Mouse (Mus musculus): ENCODE measurements around the gene Aldh3b1. TPM values are rescaled to one million over a fixed set of nuclear protein-coding genes. Genes with fewer than 3 reads are reported as not detected.

The Aldh3b1 gene
- polyA plus RNA-seq, 1 experiment from 2014 or later: 4.9 TPM

DNA sequence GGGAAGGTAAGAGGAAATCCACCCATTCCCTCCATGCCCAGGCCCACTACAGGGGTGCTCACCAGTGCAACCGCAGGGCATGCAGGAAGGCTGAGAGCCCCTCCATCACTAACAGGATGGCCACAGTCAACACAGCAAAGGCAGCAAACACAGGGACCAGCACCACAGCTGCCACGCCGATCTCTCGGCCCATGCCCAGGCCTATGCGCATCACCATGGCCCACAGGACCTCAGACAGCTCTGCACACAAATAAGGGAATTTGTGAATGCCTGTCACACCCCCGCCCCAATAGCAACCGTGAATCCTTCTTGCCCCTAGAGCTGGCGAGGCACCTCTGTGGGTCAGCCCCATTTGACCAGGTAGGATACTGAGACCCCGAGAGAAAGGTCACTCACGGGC lies 33.4 kb downstream of the Aldh3b1 start:
- H3K4me2 ChIP-seq (replicated peaks): no peak overlapping the region
- no peak overlapping the region for H3K4me3 ChIP-seq (replicated peaks)
- H3K9ac ChIP-seq: no peak overlapping the region
- ATAC-seq (ENCODE audit: insufficient number of reproducible peaks, low FRiP score, low TSS enrichment, low read depth): no peak
- no peaks in the 10 kb centered on the region for H3K4me1 ChIP-seq
- no peaks in the 10 kb centered on the region for H3K9me3 ChIP-seq (replicated peaks)
- H3K36me3 ChIP-seq: peaks cover 85% of the 10 kb centered on the region
- 93% methylated on average over 10 of the region's 10 CpGs for WGBS
- no peaks in the 10 kb centered on the region for H3K27me3 ChIP-seq
- H3K27ac ChIP-seq (replicated peaks): no peak overlapping the region

DNA sequence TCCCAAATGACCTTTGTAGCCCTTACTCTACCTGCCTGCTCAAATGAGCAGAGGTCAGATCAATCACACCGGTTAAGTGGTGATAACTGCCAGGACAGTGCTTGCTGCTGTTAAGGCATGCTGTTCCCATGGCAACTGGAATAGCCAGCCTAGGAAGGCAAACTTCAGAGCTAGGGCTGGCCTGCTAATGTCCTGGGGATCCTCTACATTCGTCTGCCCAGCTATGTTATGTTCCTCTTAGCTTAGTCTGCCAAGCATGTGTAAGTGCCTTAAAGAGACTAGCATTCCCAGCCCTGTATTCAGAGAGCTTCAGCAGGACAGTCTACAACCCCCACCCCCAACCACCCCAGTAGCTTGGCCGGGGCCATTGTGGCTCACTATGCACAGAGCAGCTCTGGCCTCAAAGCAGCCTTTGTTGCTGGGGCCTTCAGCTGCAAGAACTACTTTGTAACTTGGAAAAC lies 34.4 kb downstream of the Aldh3b1 start:
- 38% methylated on average over 3 of the region's 3 CpGs for WGBS
- ATAC-seq (ENCODE audit: insufficient number of reproducible peaks, low FRiP score, low TSS enrichment, low read depth): no peak
- Histone ChIP-seq H3K36me3 (peaks cover 92% of the 10 kb centered on the region), H3K4me3 (replicated peaks) (no peak overlapping the region), H3K4me2 (replicated peaks) (no peak overlapping the region), H3K9ac (no peak overlapping the region), H3K27me3 (no peaks in the 10 kb centered on the region), H3K9me3 (replicated peaks) (no peaks in the 10 kb centered on the region), H3K4me1 (no peaks in the 10 kb centered on the region), H3K27ac (replicated peaks) (no peak overlapping the region)

DNA sequence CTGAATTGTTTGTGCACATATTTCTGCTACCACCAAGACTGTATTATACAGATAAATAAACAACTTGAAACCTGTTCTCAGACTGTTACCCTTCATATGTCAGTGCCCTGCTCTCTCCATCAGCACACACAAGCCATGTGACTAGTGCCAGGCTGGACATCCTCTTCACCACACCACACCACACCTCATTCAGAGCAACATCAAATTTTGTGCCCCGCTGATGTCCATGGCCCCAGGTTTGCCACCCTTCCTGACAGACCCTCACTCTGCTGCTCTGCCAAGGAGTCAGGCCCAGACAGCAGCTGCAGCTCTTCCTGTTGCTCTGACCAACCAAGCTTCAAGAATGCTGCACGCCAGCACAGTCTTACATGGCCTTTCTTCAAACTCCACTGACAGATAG lies 35.3 kb downstream of the Aldh3b1 start:
- Histone ChIP-seq H3K27ac (replicated peaks) (no peak overlapping the region), H3K9me3 (replicated peaks) (no peaks in the 10 kb centered on the region), H3K4me2 (replicated peaks) (no peak overlapping the region), H3K27me3 (no peaks in the 10 kb centered on the region), H3K9ac (no peak overlapping the region), H3K4me3 (replicated peaks) (no peak overlapping the region), H3K4me1 (no peaks in the 10 kb centered on the region), H3K36me3 (peaks cover 94% of the 10 kb centered on the region)
- 84% methylated on average over 2 of the region's 2 CpGs for WGBS
- ATAC-seq (ENCODE audit: insufficient number of reproducible peaks, low FRiP score, low TSS enrichment, low read depth): no peak

DNA sequence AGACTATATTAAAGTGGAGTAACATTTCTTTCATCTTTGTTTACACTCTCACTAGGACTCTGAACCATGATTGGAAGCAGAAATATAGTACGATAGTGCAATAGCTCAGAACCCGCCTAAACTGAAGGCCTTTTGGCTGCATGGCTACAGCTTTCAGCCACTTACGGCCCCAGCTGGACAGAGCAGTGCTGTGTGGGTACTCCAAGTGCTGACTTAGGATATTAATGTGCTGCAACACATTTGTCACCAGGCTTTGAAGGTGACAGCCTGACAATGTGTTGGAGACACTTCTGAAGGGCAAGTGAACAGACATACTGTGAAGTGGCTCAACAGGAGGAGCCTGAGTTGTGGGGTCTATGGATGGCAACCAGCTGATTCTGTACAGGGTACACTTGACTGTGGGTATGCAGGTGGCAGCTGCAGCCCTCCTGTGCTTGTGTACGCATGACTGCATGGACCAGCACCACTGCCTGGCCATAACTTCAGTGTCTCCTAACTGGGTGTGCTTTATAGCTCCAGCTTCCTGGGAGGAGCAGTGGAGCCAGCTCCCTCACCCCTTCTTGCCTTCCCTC lies 36.0 kb downstream of the Aldh3b1 start:
- Histone ChIP-seq H3K9me3 (replicated peaks) (no peaks in the 10 kb centered on the region), H3K27me3 (no peaks in the 10 kb centered on the region), H3K4me1 (no peaks in the 10 kb centered on the region), H3K9ac (no peak overlapping the region), H3K4me2 (replicated peaks) (no peak overlapping the region), H3K4me3 (replicated peaks) (no peak overlapping the region), H3K36me3 (peaks cover 94% of the 10 kb centered on the region), H3K27ac (replicated peaks) (no peak overlapping the region; the same call in 1 of the 2 replicates)
- 89% methylated on average over 4 of the region's 4 CpGs for WGBS
- no peak for ATAC-seq (ENCODE audit: insufficient number of reproducible peaks, low FRiP score, low TSS enrichment, low read depth)

DNA sequence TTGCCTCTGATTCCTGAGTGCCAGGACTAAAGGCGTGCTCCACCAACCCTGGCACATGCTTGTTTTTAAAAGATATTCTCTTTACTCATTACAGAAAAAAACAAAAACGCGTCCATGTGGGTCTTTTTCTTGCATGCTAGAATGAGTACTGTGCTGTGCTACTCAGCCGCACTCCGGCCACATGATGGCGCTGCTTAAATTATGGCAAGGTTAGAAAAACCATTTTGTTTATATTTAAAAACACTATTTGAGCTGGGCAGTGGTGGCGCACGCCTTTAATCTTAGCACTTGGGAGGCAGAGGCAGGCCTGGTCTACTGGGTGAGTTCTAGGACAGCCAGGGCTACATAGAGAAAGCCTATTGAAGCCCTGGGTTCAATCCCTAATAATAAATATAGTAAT lies 39.4 kb downstream of the Aldh3b1 start:
- Histone ChIP-seq H3K36me3 (peaks cover 81% of the 10 kb centered on the region), H3K27ac (replicated peaks) (no peak overlapping the region), H3K4me2 (replicated peaks) (no peak overlapping the region), H3K9ac (no peak overlapping the region), H3K4me1 (no peaks in the 10 kb centered on the region), H3K27me3 (no peaks in the 10 kb centered on the region), H3K9me3 (replicated peaks) (no peaks in the 10 kb centered on the region), H3K4me3 (replicated peaks) (no peak overlapping the region)
- ATAC-seq (ENCODE audit: insufficient number of reproducible peaks, low FRiP score, low TSS enrichment, low read depth): no peak
- 81% methylated on average over 8 of the region's 8 CpGs for WGBS

DNA sequence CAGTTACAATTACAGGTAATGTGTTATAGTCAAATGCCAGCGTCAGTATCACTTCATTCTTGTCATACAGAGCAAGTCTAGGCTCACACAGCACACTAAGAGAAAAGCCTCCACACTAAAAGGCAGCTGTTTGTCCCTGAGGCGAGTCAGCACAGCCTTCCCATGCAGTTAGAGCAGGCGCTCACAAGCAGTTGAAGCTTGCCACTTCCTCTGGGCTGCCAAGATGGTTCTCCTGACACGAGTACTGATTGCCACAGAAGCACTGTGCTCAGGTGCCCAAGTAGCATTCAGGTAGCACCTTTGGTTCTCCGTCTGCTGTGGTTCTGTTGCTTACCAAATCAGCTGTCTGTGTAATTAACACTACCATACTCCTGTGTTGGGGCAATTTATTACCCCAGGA lies 40.5 kb downstream of the Aldh3b1 start:
- Histone ChIP-seq H3K4me2 (replicated peaks) (no peak overlapping the region), H3K4me3 (replicated peaks) (no peak overlapping the region), H3K27me3 (no peaks in the 10 kb centered on the region), H3K9me3 (replicated peaks) (no peaks in the 10 kb centered on the region), H3K9ac (no peak overlapping the region), H3K4me1 (no peaks in the 10 kb centered on the region), H3K27ac (replicated peaks) (no peak overlapping the region), H3K36me3 (peaks cover 74% of the 10 kb centered on the region)
- ATAC-seq (ENCODE audit: insufficient number of reproducible peaks, low FRiP score, low TSS enrichment, low read depth): no peak
- 71% methylated on average over 5 of the region's 5 CpGs for WGBS

DNA sequence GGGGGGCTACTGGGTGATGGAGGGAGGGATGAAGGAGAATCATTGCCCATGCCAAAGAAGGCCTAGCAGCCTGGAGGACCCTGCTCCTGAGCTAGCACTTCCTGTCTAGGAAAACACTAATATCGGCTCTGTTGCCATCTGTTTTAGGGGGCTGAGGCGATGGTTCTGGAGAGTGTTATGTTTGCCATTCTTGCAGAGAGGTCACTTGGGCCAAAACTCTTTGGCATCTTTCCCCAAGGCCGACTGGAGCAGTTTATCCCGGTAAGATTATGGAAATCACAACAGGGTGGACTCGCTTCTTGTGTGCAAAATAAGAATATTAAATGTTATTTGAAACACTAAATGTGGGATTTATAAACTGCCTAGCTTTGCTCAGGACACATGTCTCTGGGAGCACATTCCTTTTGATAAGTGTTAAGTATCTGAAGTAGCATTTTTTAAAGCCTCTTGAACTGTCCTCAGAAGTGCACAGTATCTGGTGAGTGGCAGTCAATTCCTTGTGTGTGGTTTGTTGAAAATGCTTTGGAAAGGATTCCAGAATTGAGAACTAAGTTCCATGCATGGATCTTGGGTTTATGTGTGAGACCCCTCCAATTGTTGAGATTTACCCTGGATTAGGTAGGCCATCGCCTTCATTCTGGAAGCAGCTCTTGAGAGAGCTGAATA lies 45.1 kb downstream of the Aldh3b1 start:
- ATAC-seq (ENCODE audit: insufficient number of reproducible peaks, low FRiP score, low TSS enrichment, low read depth): no peak
- H3K27ac ChIP-seq (replicated peaks): 0 out of 2 replicates have a peak overlapping the region, but pooled peaks have one; percentile 11
- WGBS: 57% methylated on average over 6 of the region's 6 CpGs
- no peaks in the 10 kb centered on the region for H3K27me3 ChIP-seq
- no peaks in the 10 kb centered on the region for H3K9me3 ChIP-seq (replicated peaks)
- H3K4me2 ChIP-seq (replicated peaks): no peak overlapping the region
- 0 out of 2 replicates have a peak, but pooled peaks cover 10% of the 10 kb centered on the region for H3K4me1 ChIP-seq
- peaks cover 30% of the 10 kb centered on the region for H3K36me3 ChIP-seq
- no peak overlapping the region for H3K4me3 ChIP-seq (replicated peaks)
- no peak overlapping the region for H3K9ac ChIP-seq

DNA sequence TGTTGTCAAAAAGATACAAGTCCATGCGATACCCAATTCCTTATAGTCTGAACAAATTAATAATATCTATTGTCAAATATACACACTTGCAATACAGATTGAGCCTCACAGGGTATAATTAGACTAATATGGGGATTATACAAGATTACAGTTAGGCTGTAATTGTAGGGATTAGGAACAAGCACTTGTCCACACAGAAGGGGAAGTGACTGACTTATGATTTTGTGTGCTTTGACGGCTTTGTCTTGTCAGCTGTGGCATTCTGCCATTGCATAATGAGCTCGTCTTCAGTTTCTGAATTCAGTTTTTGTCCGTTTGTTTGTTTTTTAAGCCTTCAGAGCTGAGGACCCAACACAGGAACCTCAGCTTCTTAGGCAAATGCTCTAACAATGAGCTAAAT lies 47.4 kb downstream of the Aldh3b1 start:
- Histone ChIP-seq H3K4me1 (0 out of 2 replicates have a peak, but pooled peaks cover 10% of the 10 kb centered on the region), H3K27ac (replicated peaks) (no peak overlapping the region), H3K4me2 (replicated peaks) (no peak overlapping the region), H3K4me3 (replicated peaks) (no peak overlapping the region), H3K36me3 (peaks cover 16% of the 10 kb centered on the region), H3K9ac (no peak overlapping the region), H3K27me3 (no peaks in the 10 kb centered on the region), H3K9me3 (replicated peaks) (no peaks in the 10 kb centered on the region)
- no peak for ATAC-seq (ENCODE audit: insufficient number of reproducible peaks, low FRiP score, low TSS enrichment, low read depth)
- WGBS: 60% methylated on average over 4 of the region's 4 CpGs

DNA sequence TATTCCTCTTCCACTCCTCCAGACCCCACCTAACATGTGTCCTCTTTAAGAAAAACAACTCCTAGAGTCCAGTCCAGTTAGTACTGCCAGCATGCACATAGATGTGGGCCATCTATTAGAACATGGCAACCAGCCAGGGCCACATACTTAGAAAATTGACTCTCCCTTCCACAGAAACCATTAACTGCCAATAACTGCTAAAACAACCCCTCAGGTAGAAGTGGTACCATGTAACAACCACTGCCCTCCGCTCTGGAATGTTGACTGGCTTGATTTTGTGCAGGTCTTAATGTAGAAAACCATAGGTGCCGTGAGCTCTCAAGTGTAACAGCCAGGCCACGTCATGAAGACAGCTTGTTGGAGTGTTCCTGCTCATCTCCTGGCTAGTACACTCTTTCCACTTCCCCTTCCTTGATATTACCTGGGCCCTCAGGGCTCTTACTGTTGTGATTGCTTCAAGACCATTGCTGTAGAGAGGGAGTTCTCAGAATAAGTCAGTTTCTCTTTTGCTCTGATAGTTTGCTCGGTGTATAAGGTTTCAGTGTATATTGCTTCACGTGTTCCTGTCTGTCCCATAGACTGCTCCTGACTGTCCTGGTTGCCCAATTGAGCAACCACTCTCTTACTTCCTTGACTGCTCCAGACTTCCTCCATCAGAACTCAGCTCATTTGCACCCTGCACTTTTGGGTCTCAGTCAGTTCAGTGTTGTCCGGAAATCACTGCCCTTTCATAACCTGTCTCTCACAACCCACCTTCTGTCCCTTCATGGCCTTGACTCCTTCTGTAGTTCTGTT lies 49.4 kb downstream of the Aldh3b1 start:
- H3K9me3 ChIP-seq (replicated peaks): no peaks in the 10 kb centered on the region
- no peak overlapping the region for H3K4me2 ChIP-seq (replicated peaks)
- H3K9ac ChIP-seq: no peak overlapping the region
- H3K4me1 ChIP-seq: peaks cover 17% of the 10 kb centered on the region; the same call in 1 of the 2 replicates
- no peak for ATAC-seq (ENCODE audit: insufficient number of reproducible peaks, low FRiP score, low TSS enrichment, low read depth)
- 79% methylated on average over 6 of the region's 6 CpGs for WGBS
- no peak overlapping the region for H3K4me3 ChIP-seq (replicated peaks)
- H3K36me3 ChIP-seq: peaks cover 5% of the 10 kb centered on the region; the same call in 1 of the 2 replicates
- H3K27ac ChIP-seq (replicated peaks): no peak overlapping the region
- H3K27me3 ChIP-seq: no peaks in the 10 kb centered on the region

DNA sequence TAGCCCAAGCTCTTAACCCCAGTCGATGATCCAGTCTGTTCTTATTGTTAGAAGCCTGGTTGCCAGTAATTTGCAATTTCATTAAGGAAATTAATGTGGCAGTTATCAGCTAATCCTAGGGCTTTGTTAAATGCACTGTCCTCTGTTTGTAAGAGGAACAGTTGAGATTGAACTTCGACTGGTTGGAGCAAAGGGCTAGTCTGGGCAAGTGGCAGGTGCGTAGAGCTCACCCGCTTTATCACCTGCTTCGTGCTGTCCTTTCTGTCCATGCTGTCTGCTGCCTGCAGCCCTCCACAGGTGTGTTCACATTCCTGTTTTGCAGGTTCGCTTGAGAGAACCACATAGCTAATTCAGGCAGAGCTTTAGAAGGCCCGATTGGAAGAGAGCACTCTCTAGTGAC lies 54.6 kb downstream of the Aldh3b1 start:
- no peaks in the 10 kb centered on the region for H3K36me3 ChIP-seq
- 68% methylated on average over 7 of the region's 7 CpGs for WGBS
- ATAC-seq (ENCODE audit: insufficient number of reproducible peaks, low FRiP score, low TSS enrichment, low read depth): no peak

DNA sequence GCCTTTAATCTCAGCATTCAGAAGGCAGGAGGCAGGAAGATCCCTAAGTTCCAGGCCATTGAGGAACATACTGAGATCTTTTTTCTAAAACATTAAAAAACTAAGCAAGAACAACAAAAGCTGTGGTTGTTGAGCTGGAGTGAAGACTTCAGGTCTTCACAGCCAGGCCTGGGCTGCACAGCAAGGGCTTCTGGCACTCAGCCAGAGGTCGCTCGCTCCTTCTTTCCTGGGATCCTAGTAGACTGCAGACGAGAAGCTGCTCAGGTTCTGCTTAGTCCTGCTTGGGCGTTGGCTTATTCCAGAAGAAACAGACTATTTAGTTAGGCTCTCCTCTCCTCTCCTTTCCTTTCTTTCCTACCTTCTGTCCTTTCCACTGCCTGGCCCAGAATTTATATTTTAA lies 57.2 kb downstream of the Aldh3b1 start:
- H3K27ac ChIP-seq (replicated peaks): no peak overlapping the region
- no peak for ATAC-seq (ENCODE audit: insufficient number of reproducible peaks, low FRiP score, low TSS enrichment, low read depth)
- 73% methylated on average over 4 of the region's 4 CpGs for WGBS

More for the DNA sequence above, 54.6 kb downstream of the Aldh3b1 start:
- Histone ChIP-seq H3K4me2 (replicated peaks) (no peak overlapping the region), H3K9ac (no peak overlapping the region), H3K4me3 (replicated peaks) (no peak overlapping the region), H3K27me3 (no peaks in the 10 kb centered on the region), H3K9me3 (replicated peaks) (no peaks in the 10 kb centered on the region), H3K4me1 (peaks cover 31% of the 10 kb centered on the region), H3K27ac (replicated peaks) (no peak overlapping the region)

More for the DNA sequence above, 57.2 kb downstream of the Aldh3b1 start:
- no peaks in the 10 kb centered on the region for H3K27me3 ChIP-seq
- H3K4me3 ChIP-seq (replicated peaks): no peak overlapping the region
- H3K9ac ChIP-seq: no peak overlapping the region
- no peaks in the 10 kb centered on the region for H3K36me3 ChIP-seq
- H3K9me3 ChIP-seq (replicated peaks): no peaks in the 10 kb centered on the region
- peaks cover 35% of the 10 kb centered on the region for H3K4me1 ChIP-seq
- H3K4me2 ChIP-seq (replicated peaks): no peak overlapping the region
